Comparison of ENCODE assay signal across 20 mouse cellular contexts in genomic region chr2:135826616-135827360, GRCm38 (mm10).
A peak's percentile ranks its signal among the peaks of the same experiment; 100 is the strongest.
DNase-seq lines count a peak whose midpoint lies in the region; ATAC-seq lines count a peak whose summit lies in the region.
"Had no signal": no experiment of that assay in that cellular context is flagged by ENCODE, and none has a peak within 500 bp of the region (broad histone marks: within the 10 kb centered on the region; RNA-seq: fewer than 3 reads in every experiment).

No protein-coding gene starts in this region.

- ATAC-seq in granulocyte monocyte progenitor cell, adult 5-6 weeks (replicated peaks; ENCODE audit: poor library complexity, severe bottlenecking) = peak; percentile 62
- ATAC-seq in midbrain, embryonic 13.5 days = no peak

- DNase-seq in heart, adult 11 months = peak; percentile 79
- DNase-seq in heart, postnatal 4 days = no peak
- peak; percentile 26 for DNase-seq in B cell, adult 2 months
- DNase-seq in Muller cell, postnatal 12 days (ENCODE audit: inconsistent ontology term) = peak; percentile 80
- DNase-seq in left cerebral cortex, adult 11 months (ENCODE audit: low spot score) = no peak
- DNase-seq in T-cell, adult 2 months (ENCODE audit: low spot score) = no peak
- DNase-seq: adrenal gland, postnatal 36 days; gastrocnemius, postnatal 14 days; kidney, adult 9 months; kidney, postnatal 36 days; lung, adult 18-20 months; thymus, postnatal 4 days had no signal

- no peak overlapping the region for H3K4me2 ChIP-seq in midbrain, embryonic 13.5 days (replicated peaks)
- H3K4me2 ChIP-seq: midbrain, embryonic 12.5 days; neural tube, embryonic 13.5 days had no signal

- H3K36me3 ChIP-seq in midbrain, embryonic 13.5 days = no peaks in the 10 kb centered on the region
- H3K36me3 ChIP-seq: embryonic facial prominence, embryonic 10.5 days; G1E; limb, embryonic 10.5 days; midbrain, embryonic 12.5 days; neural tube, embryonic 13.5 days had no signal

- H3K9me3 ChIP-seq in midbrain, embryonic 13.5 days = no peaks in the 10 kb centered on the region
- H3K9me3 ChIP-seq: embryonic facial prominence, embryonic 10.5 days; limb, embryonic 10.5 days; midbrain, embryonic 12.5 days; neural tube, embryonic 13.5 days had no signal

- H3K4me1 ChIP-seq in midbrain, embryonic 13.5 days (replicated peaks) = peaks cover 6% of the 10 kb centered on the region
- H3K4me1 ChIP-seq: embryonic facial prominence, embryonic 10.5 days; midbrain, embryonic 12.5 days; neural tube, embryonic 13.5 days had no signal

- WGBS in midbrain, embryonic 13.5 days = 86% methylated on average over 3 of the region's 3 CpGs

- no peak overlapping the region for H3K27ac ChIP-seq in midbrain, embryonic 13.5 days
- H3K27ac ChIP-seq: embryonic facial prominence, embryonic 10.5 days; left cerebral cortex, adult 2 months; limb, embryonic 10.5 days; midbrain, embryonic 12.5 days; neural tube, embryonic 13.5 days had no signal

- no peak overlapping the region for H3K9ac ChIP-seq in midbrain, embryonic 13.5 days (replicated peaks)
- H3K9ac ChIP-seq: midbrain, embryonic 12.5 days; neural tube, embryonic 13.5 days had no signal

- no peak overlapping the region for H3K4me3 ChIP-seq in midbrain, embryonic 13.5 days (replicated peaks)
- H3K4me3 ChIP-seq: embryonic facial prominence, embryonic 10.5 days; left cerebral cortex, adult 2 months; limb, embryonic 10.5 days; midbrain, embryonic 12.5 days; neural tube, embryonic 13.5 days had no signal

- no peaks in the 10 kb centered on the region for H3K27me3 ChIP-seq in midbrain, embryonic 13.5 days
- H3K27me3 ChIP-seq: midbrain, embryonic 12.5 days; neural tube, embryonic 13.5 days had no signal

Comparison
In these comparisons a context has a peak if more than half of its experiments do, and no peak if none do; other contexts are left out.
1. DNase-seq: peak in heart, adult 11 months (single experiment), B cell, adult 2 months (2 of 2) and Muller cell, postnatal 12 days (single experiment); none in heart, postnatal 4 days (single experiment), left cerebral cortex, adult 11 months (single experiment) and T-cell, adult 2 months (single experiment).